Mouse (Mus musculus): Measurements from ENCODE around the gene Pdcd5. TPM values are rescaled to one million over a fixed set of nuclear protein-coding genes. Genes with fewer than 3 reads are reported as not detected.

Gene Pdcd5
- polyA plus RNA-seq, 1 experiment from 2014 or later = 109 TPM

- no peak overlapping the region for H3K9ac ChIP-seq (ENCODE audit: low read depth, low read length)
- no peak overlapping the region for H3K27ac ChIP-seq (ENCODE audit: low read length)
- no peak overlapping the region for H3K4me2 ChIP-seq (ENCODE audit: low read depth, low read length)
- no peaks in the 10 kb centered on the region for H3K9me3 ChIP-seq (replicated peaks; ENCODE audit: control insufficient read depth, low read length)
- no peaks in the 10 kb centered on the region for H3K36me3 ChIP-seq (ENCODE audit: control insufficient read depth, insufficient read depth)
- no peak overlapping the region for H3K4me3 ChIP-seq (ENCODE audit: low read depth, low read length)
- H3K27me3 ChIP-seq (ENCODE audit: control insufficient read depth, insufficient read depth, low read depth, low read length) = no peaks in the 10 kb centered on the region
- WGBS (ENCODE audit: insufficient replicate concordance) = 68% methylated on average over 11 of the region's 11 CpGs
- peaks cover 19% of the 10 kb centered on the region for H3K4me1 ChIP-seq (ENCODE audit: control insufficient read depth, low read depth, low read length)
- no peak for ATAC-seq (ENCODE audit: low read depth)
Observed at GRCm38 (mm10) chr7:35650716-35651410, 3.5 kb upstream of the Pdcd5 start.

DNA sequence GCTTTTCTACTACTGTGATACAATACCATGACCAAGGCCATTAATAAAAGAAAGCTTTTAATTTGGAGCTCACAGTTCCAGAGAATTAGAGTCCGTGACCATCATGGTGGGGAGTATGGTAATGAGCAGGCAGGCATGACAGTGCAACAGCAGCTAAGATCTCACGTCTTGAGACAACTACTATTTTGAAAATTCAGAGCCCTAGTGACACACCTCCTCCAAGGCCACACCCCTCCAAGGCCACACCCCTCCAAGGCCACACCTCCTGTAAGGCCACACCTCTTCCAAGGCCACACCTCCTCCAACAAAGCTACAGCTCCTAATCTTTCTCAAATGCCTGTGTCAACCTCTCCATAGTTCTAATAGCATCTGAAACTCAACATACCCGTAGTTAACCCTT is 1.8 kb upstream of the Pdcd5 start:
- 35% methylated on average over 3 of the region's 3 CpGs for WGBS (ENCODE audit: insufficient replicate concordance)
- Histone ChIP-seq H3K4me2 (ENCODE audit: low read depth, low read length) (no peak overlapping the region), H3K4me1 (ENCODE audit: control insufficient read depth, low read depth, low read length) (peaks cover 19% of the 10 kb centered on the region), H3K9me3 (replicated peaks; ENCODE audit: control insufficient read depth, low read length) (no peaks in the 10 kb centered on the region), H3K27ac (ENCODE audit: low read length) (no peak overlapping the region), H3K4me3 (ENCODE audit: low read depth, low read length) (no peak overlapping the region), H3K36me3 (ENCODE audit: control insufficient read depth, insufficient read depth) (no peaks in the 10 kb centered on the region), H3K9ac (ENCODE audit: low read depth, low read length) (no peak overlapping the region), H3K27me3 (ENCODE audit: control insufficient read depth, insufficient read depth, low read depth, low read length) (no peaks in the 10 kb centered on the region)
- ATAC-seq (ENCODE audit: low read depth) = peak; percentile 42

DNA sequence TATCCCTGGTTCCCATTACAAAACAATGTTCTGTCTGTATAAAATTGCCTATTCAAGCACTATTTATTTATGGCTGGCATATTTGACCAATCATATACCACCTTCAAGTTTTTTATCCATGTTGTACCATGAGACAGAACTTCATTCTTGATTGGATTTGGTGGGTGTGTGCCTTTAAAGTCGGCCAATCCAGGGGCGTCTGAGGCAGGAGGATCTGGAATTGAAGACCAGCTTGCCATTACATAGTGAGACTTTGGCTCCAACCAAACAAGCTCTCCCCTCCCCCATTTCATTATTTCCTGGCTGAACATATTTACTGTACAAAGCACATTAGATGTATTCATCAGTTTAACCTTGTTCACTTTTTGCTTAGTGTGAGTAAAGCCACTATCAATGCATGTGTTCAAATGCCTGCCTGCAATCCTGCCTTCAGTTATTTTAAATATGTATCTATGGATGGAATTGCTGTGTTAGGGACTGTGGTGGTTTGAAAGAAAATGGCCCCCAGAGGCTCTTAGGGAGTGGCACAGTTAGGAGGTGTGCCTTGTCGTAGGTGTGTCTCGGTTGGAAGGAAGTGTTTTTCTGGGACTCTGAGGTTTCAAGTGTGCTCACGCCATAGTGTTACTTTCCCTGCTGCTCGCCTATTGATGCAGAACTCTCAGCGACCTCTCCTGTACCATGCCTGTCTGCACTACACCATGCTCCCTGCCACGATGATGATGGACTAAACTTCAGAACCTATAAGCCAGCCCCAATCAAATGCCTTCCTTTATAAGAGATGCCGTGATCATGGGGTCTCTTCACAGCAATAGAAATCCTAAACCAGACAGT is 1.1 kb upstream of the Pdcd5 start:
- Histone ChIP-seq H3K4me3 (ENCODE audit: low read depth, low read length) (no peak overlapping the region), H3K9me3 (replicated peaks; ENCODE audit: control insufficient read depth, low read length) (no peaks in the 10 kb centered on the region), H3K27ac (ENCODE audit: low read length) (no peak overlapping the region), H3K4me1 (ENCODE audit: control insufficient read depth, low read depth, low read length) (peaks cover 19% of the 10 kb centered on the region), H3K36me3 (ENCODE audit: control insufficient read depth, insufficient read depth) (no peaks in the 10 kb centered on the region), H3K27me3 (ENCODE audit: control insufficient read depth, insufficient read depth, low read depth, low read length) (no peaks in the 10 kb centered on the region), H3K9ac (ENCODE audit: low read depth, low read length) (no peak overlapping the region), H3K4me2 (ENCODE audit: low read depth, low read length) (no peak overlapping the region)
- ATAC-seq (ENCODE audit: low read depth) = no peak
- WGBS (ENCODE audit: insufficient replicate concordance) = 63% methylated on average over 9 of the region's 9 CpGs

GRCm38 (mm10) chr7:35646317-35647081 is 822 bp downstream of the Pdcd5 start:
- Histone ChIP-seq H3K9ac (ENCODE audit: low read depth, low read length) (peak overlapping the region; percentile 85), H3K27me3 (ENCODE audit: control insufficient read depth, insufficient read depth, low read depth, low read length) (no peaks in the 10 kb centered on the region), H3K27ac (ENCODE audit: low read length) (peak overlapping the region; percentile 54), H3K4me2 (ENCODE audit: low read depth, low read length) (peak overlapping the region; percentile 59), H3K36me3 (ENCODE audit: control insufficient read depth, insufficient read depth) (no peaks in the 10 kb centered on the region; the same call in 1 of the 2 replicates), H3K4me1 (ENCODE audit: control insufficient read depth, low read depth, low read length) (peaks cover 19% of the 10 kb centered on the region), H3K9me3 (replicated peaks; ENCODE audit: control insufficient read depth, low read length) (no peaks in the 10 kb centered on the region), H3K4me3 (ENCODE audit: low read depth, low read length) (peak overlapping the region; percentile 86)
- WGBS (ENCODE audit: insufficient replicate concordance) = 9% methylated on average over 34 of the region's 34 CpGs
- peak; percentile 34 for ATAC-seq (ENCODE audit: low read depth)

DNA sequence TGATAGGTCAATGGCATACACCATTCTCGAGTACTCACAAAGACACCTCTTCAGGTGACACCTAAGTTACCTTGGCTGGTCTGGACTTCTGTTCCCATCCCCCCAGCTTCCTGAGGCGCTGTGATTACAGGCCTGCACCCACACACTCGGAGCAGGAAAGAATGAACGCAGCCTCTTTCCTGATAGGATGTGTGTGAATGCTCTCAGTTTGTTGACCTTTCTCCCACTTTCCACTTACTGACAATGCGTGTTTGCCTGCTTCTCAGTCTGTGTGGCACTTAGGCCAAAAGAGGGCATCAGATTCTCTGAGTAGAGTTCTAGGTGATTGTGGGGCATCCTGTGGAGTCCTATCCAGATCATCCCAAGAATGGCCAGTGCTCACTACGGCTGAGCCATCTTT is 7.2 kb downstream of the Pdcd5 start:
- no peaks in the 10 kb centered on the region for H3K27me3 ChIP-seq (ENCODE audit: control insufficient read depth, insufficient read depth, low read depth, low read length)
- H3K27ac ChIP-seq (ENCODE audit: low read length) = no peak overlapping the region
- H3K4me2 ChIP-seq (ENCODE audit: low read depth, low read length) = no peak overlapping the region
- no peaks in the 10 kb centered on the region for H3K9me3 ChIP-seq (replicated peaks; ENCODE audit: control insufficient read depth, low read length)
- no peaks in the 10 kb centered on the region; the same call in 1 of the 2 replicates for H3K4me1 ChIP-seq (ENCODE audit: control insufficient read depth, low read depth, low read length)
- no peak overlapping the region for H3K9ac ChIP-seq (ENCODE audit: low read depth, low read length)
- peak; percentile 51; the same call in 1 of the 2 replicates for ATAC-seq (ENCODE audit: low read depth)
- 64% methylated on average over 6 of the region's 6 CpGs for WGBS (ENCODE audit: insufficient replicate concordance)
- no peak overlapping the region for H3K4me3 ChIP-seq (ENCODE audit: low read depth, low read length)
- peaks cover 32% of the 10 kb centered on the region for H3K36me3 ChIP-seq (ENCODE audit: control insufficient read depth, insufficient read depth)

GRCm38 (mm10) chr7:35636874-35637273 is 10.4 kb downstream of the Pdcd5 start:
- no peak for ATAC-seq (ENCODE audit: low read depth)
- H3K4me1 ChIP-seq (ENCODE audit: control insufficient read depth, low read depth, low read length) = no peaks in the 10 kb centered on the region; the same call in 1 of the 2 replicates
- H3K4me2 ChIP-seq (ENCODE audit: low read depth, low read length) = no peak overlapping the region
- no peaks in the 10 kb centered on the region for H3K27me3 ChIP-seq (ENCODE audit: control insufficient read depth, insufficient read depth, low read depth, low read length)
- H3K9ac ChIP-seq (ENCODE audit: low read depth, low read length) = no peak overlapping the region
- H3K4me3 ChIP-seq (ENCODE audit: low read depth, low read length) = no peak overlapping the region
- WGBS (ENCODE audit: insufficient replicate concordance) = 87% methylated on average over 9 of the region's 9 CpGs
- peaks cover 43% of the 10 kb centered on the region for H3K36me3 ChIP-seq (ENCODE audit: control insufficient read depth, insufficient read depth)
- no peak overlapping the region for H3K27ac ChIP-seq (ENCODE audit: low read length)
- H3K9me3 ChIP-seq (replicated peaks; ENCODE audit: control insufficient read depth, low read length) = no peaks in the 10 kb centered on the region

DNA sequence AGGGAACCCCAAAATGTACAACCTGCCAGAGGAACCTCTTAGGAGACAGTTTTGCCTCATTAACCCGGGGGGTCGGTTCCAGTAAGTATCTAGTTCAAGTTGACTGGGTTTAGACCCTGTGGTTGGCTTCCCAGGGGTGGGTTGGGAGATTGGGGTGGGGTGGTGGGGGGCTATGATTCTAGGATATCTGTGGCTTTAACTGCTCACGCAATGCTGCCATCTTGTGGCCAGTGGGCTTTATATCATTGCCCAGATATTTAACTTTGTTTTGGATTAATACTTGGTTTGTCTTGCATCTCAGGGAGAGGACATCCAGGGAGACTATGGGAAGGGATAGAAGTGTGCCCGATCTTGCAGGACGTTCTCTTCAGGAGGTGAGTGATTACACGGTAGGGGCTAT is 11.1 kb downstream of the Pdcd5 start:
- no peak overlapping the region for H3K9ac ChIP-seq (ENCODE audit: low read depth, low read length)
- H3K27ac ChIP-seq (ENCODE audit: low read length) = no peak overlapping the region
- H3K4me3 ChIP-seq (ENCODE audit: low read depth, low read length) = no peak overlapping the region
- no peaks in the 10 kb centered on the region for H3K4me1 ChIP-seq (ENCODE audit: control insufficient read depth, low read depth, low read length)
- ATAC-seq (ENCODE audit: low read depth) = no peak
- no peak overlapping the region for H3K4me2 ChIP-seq (ENCODE audit: low read depth, low read length)
- 74% methylated on average over 6 of the region's 6 CpGs for WGBS (ENCODE audit: insufficient replicate concordance)
- no peaks in the 10 kb centered on the region for H3K27me3 ChIP-seq (ENCODE audit: control insufficient read depth, insufficient read depth, low read depth, low read length)
- H3K9me3 ChIP-seq (replicated peaks; ENCODE audit: control insufficient read depth, low read length) = no peaks in the 10 kb centered on the region
- peaks cover 46% of the 10 kb centered on the region for H3K36me3 ChIP-seq (ENCODE audit: control insufficient read depth, insufficient read depth)

DNA sequence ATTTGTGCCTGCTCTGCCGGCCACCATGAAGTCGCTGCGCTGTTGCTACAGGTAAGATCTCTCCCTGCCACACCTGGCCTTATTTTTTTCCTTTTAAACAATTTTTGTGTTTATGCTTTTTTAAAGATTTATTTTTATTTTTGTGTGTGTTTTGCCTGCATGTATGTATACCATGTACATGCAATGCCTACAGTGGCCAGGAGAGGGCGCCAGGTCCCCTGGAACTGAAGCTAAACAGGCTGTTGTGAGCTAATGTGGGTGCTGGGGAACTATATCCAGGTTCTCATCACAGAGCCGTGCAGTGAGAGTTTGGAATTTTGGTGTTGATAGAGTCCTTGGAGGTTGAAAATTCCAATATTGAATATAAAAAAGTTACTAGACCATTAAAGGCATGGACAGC is 18.8 kb downstream of the Pdcd5 start:
- H3K27me3 ChIP-seq (ENCODE audit: control insufficient read depth, insufficient read depth, low read depth, low read length) = no peaks in the 10 kb centered on the region
- peaks cover 42% of the 10 kb centered on the region for H3K36me3 ChIP-seq (ENCODE audit: control insufficient read depth, insufficient read depth)
- H3K4me1 ChIP-seq (ENCODE audit: control insufficient read depth, low read depth, low read length) = no peaks in the 10 kb centered on the region
- no peak overlapping the region for H3K4me3 ChIP-seq (ENCODE audit: low read depth, low read length)
- no peaks in the 10 kb centered on the region for H3K9me3 ChIP-seq (replicated peaks; ENCODE audit: control insufficient read depth, low read length)
- ATAC-seq (ENCODE audit: low read depth) = no peak
- no peak overlapping the region for H3K4me2 ChIP-seq (ENCODE audit: low read depth, low read length)
- H3K9ac ChIP-seq (ENCODE audit: low read depth, low read length) = no peak overlapping the region
- 61% methylated on average over 5 of the region's 5 CpGs for WGBS (ENCODE audit: insufficient replicate concordance)
- no peak overlapping the region for H3K27ac ChIP-seq (ENCODE audit: low read length)
